Mouse (Mus musculus): ENCODE measurements around the gene Sde2.

The Sde2 gene

DNA sequence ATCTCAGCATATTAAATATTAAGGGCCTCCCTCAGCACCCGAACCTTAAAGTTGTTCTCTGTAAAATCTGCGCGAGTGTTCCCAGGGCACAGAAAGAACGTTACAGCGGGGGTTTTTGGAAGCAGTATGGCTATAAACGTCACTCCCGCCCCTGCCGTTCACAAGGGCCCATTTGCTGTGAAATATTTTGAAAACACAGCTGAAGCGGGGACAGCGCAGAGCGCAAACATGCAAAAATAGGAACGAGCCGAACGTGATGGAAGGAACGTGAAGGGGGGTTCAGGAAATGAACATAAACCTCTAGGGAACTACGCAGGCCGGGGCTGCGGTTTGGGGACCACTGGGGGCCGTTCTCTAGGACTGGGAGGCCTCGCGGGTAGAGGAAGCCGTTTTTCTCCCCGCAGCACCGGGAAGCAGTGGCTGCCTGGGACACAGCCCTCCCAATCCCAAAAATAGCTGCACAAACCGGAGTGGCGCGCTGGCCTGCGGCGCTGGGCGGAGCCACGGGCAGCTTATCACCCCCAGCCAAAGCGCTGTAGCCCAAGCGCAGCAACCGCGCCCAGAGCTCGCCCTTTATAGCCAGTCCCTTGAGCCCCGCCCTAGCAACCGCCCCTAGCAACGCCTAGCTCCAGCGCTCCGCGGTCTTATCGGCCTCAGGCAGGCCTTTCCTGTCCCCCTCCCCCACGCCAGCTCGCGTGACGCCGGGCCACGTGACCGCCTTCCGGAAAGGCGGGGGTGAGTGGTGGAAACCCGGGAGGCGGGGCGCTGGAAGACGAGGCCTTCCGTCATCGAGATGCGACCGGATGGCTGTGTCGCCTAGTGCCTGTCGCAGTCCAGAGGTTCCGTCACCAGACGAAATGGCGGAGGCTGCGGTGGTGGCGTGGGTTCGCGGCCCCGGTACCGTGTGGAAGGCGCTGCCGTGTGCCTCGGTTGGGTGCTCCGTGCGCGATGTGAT is at the start of gene Sde2:
TSS of gene Sde2 (plus strand) at position 812 of the 955 bp plus-strand sequence.
- DNase-seq (ENCODE audit: low spot score) = peak; percentile 100

DNA sequence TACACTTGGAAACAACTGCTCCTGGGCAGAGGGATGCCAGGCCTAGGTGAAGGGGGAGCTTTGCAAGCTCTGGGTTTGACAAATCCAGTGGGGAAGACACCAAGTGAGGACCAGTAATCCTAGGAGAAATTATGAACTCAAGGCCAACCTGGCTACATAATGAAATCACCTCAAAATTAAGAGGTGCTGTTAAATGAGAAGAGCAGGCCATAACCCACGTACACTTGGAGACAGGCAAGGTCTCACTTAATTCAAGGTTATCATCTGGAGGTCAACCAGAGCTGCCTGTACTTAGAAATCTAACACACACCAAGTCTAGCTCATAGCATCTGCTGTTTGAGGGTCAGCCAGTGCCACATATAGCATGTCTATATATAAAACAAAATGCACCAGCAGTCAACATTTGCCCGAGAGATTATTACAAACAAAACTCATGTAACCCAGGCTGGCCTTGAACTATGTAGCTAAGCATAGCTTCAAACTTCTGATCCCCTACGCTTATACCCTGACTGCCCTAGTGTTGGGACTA is 49.4 kb upstream of the Sde2 start:
- DNase-seq (ENCODE audit: low spot score) = no peak

DNA sequence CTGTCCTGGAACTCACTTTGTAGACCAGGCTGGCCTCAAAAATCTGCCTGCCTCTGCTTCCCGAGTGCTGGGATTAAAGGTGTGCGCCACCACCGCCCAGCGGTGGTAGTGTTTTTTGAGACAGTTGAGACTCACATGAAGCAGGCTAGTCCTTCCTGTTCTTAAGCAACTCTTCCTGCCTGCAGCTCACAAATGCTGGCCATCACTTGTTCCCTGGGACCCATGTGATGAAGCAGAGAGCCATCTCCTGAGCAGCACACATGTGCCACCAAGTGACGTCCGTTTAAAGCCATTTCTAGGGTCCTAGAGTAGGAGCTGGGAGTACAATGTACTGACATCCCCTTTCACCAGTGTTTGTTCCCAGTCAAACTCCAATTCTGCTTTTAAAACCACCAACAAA is 47.0 kb upstream of the Sde2 start:
- DNase-seq (ENCODE audit: low spot score) = no peak

DNA sequence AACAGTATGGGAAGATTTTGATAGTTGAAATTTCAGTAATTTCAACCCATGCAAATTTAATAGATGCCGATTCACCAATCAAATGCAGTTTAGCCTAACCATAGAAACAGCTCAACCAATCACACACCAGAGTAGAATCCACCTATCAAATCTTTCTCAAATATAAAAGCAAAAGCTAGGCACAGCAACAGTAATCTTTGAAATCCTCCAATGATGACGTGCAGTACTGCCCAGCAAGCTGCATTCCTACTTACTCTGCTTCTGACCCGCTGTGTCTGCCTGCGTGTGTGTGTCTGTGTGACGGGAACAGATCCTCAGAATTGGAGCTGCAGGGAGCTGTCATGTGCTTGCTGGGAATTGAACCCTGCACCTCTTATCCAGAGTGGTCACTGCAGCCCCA is 42.1 kb upstream of the Sde2 start:
- no peak for DNase-seq (ENCODE audit: low spot score)

DNA sequence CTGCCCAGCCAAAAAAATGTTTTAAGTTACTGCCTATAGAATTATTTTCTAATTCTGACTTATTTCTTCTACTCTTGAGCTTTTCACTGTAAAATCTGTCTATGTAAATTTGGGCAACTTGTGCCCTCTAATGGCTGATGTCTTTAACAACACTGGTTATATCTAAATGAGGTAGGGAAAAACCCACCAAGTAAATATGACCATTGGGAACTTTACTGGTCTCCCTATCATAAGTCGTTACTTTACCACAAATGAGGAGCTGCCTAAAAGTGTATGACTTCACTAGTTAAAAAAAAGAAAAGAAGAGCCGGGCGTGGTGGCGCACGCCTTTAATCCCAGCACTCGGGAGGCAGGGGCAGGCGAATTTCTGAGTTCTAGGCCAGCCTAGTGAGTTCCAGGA is 40.0 kb upstream of the Sde2 start:
- no peak for DNase-seq (ENCODE audit: low spot score)

DNA sequence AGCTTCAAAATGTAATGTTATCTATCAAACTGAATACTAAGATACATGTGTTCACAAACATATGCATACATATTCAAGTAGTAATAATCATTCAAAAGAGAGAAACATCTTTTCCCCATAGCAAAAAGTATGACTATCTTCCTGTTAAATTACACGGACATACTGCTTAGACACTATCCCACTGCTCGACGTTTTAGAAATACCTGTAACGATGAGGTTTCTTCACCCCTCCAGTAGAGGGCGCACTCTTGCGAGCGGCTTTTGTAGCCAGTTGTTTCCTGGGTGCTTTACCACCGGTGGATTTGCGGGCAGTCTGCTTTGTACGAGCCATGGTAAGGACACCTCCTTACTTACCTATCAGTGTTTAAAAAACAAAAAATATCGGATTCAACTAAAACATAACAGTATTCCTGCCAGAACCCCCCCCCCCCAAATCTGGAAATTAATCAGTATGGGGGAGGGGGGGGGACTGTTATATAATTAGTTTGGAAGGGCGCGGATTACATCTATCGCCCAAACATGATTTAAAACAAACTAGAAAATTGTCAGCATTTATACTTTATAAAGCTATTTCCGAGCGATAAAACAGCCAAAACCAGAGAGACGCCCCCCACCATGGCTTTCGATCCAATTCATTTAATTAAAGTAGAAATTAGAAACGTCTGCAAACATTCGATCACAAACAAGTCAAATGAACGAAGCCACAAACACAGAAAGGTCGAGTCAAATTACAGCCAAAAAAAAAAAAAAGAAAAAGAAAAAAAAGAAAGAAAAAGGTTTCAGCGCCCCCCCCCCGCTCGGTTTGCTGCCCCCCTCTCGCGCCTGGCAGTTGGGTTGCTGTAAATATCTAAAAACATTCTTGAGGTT is 39.1 kb upstream of the Sde2 start:
- no peak for DNase-seq (ENCODE audit: low spot score)

DNA sequence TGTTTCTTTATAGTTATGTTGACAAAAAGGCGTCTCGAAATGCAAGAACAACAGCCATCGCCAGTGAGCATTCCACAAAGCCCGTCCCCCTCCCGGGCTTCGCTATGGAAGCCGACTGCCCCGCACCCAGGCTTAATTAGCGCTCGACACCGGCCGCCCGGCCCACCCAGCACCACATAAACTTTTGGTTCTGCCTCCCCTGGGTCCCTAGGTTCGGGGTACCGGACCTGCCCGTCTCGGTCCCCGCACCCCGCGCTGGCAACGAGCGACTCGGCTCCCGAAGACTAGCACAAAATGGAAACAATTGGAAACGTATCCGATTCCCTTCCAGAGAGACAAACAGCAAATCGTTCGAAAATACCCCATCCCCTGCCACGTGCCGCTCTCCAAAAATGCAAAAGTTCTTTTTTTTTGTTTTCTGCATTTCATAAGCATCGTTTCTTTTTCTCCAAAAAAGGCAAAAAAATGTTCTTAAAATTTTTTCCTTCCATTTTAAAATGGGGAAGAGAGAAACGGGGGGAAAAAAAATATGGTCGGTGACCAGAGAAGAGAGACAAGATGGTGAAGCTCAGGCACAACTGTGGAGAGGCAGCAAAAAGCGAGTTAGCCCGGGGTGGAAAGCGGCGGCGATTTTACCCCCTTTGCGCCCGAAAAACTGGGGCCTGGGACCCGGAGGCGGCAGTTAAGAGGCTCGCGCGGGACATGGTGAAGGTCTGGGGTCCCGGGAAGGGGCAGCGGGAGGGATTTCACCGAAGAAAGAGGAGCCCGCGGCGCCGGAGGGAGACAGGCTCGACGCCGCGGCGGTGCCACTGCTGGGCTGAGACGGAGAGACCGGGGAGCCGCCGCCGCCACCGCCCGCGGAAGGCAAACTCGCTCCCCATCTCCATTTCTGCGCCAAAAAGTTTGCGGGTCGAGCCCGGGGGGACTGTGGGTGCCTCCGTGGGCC is 38.2 kb upstream of the Sde2 start:
- DNase-seq (ENCODE audit: low spot score) = peak; percentile 62

DNA sequence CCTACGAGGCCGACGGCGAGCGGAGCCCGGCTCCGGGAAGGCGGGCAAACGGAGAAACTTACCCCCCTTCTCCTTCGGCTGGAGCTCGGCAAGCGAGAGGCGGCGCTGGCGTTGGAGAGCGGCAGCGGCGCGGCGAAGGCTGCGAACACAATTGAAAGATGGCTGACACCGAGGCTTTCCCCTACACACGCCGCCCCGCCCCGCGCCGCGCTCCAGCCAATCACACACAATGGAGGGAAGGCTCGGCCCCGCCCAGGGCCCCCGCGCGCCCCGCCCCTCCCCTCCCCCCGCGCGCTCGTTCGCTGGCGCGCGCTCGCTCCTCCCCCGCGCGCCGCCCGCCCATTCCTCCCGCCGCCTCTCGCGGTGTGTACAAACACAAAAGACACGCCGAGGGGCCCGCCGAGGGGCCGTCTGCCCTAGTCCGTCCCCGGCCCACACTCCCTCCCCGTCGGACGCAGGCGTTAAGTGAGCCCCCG is 37.5 kb upstream of the Sde2 start:
- peak; percentile 97 for DNase-seq (ENCODE audit: low spot score)

DNA sequence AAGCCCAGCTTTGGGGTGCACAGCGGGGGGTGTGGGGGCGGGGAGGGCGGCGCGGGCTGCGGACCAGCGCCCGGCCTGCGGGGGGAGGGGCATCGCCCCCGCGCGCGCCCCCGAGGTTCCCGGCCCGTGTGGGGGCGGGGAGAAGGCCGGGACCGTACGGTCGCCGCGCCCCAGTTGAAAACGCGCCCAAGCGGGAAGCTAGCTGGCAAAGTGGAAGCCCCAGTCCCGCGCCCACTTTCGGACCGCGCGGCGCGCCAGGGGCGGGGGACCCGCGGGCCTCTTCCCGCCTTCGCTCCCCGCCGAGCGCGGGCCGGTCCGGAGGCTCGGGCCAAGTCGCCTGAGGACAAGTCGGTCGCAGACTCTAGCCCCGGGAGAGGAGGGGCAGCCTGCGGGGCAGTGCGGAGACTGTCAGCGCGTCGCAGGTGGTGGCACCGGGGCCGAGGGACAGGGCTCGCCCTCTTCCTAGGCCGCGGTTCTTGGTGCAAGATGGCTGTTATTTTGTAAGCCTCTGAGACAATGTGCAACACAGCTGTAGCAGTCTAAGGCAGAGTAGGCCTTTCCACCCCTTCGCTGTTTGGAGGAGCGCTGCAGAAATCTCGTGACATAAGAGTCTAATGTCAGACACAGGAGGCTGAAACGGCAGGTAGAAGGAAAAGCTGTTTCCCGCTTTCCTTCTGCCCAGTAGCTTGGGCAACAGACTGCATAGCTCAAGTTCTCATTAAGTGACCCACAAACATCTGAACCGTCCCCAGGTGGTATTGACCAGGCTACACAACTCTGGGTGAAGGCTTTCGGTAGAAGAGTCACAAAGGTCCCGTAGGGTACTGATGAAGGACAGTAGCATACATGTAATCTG is 36.8 kb upstream of the Sde2 start, which contains the start of gene H3f3a:
TSS of gene H3f3a (minus strand) at position 59 of the 856 bp plus-strand sequence.
- peak; percentile 76 for DNase-seq (ENCODE audit: low spot score)

DNA sequence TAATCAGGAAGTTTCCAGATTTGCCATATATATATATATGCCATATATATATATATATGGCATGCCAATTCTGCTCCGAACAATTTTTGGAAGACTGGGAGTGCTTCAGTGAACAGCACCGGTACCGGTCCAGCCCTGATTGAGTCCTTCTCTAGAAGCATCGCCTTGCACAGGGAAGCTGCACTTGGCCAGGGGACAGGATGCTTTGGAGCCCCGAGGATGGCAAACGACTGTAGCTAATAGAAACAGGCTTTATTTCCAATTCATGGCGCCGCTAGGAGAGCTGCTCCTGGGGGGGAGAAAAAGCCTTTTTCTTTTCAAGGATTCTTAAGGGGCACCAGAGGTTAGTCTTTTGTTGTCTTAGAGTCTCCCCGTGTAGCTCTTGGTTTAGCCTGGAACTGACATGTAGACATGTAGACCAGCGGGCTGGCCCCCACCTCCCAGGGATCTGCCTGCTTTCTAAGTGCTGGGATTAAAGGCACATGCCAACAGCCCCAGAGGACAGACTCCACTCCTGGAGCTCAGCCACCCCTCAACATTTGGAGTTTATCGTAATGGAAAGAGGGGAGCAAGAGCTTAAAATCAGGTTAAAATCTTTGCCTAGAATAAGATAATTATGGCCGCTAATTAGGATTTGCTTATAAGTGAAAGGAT is 35.4 kb upstream of the Sde2 start:
- no peak for DNase-seq (ENCODE audit: low spot score)

DNA sequence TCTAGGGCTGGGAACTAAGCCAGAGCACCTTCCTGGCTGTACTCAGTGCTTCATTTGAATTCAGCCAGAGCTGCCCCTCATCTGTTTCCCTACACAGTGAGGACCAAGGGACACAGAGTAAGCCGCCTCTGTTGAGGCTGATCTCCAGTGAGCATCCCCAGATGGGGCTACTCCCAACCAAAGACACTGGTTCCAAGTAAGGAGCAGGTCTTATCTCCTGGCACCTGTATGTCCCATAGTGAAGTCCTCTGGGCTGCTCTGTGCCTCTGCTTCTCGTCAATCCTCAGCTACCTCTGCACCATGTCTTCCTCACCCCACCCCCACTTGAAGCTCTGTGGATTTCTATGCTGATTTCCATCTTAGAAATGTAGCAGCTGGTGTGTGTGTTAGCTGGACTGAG is 32.9 kb upstream of the Sde2 start:
- no peak for DNase-seq (ENCODE audit: low spot score)

DNA sequence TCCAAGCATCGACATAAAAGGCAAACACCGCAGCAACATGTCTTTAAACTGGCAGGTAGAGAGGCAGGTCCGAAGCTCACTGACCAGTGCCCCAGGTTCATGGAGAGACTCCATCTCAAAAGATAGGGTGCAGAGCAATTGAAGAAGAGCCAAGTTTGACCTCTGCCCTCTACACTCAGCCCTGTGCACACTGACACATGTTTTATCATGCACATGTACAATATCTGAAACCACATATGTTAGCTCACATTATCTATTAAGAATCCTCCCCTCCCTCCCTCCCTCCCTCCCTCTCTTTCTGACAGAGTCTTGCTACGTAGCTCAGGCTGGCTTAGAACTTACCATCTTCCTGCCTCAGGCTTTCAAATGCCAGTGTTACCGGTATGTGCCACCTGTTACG is 29.8 kb upstream of the Sde2 start:
- no peak for DNase-seq (ENCODE audit: low spot score)

DNA sequence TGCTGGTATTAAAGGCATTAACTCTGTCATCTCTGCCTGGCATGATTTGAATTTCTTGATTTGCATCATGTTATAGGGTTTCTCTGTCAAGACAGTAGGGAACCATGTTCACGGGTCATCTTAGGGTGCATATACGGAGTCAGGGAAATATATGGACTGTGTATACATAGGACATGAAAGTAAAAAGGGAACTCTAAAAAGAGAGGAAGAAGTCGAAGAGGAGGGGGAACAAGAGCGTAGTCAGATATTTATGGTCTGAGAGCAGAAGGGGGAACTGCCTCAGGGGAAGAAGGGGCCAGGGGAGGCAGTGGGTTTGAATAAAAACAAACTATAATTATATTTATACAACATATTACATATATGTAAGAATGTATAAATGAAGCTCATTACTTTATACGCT is 28.7 kb upstream of the Sde2 start:
- no peak for DNase-seq (ENCODE audit: low spot score)

DNA sequence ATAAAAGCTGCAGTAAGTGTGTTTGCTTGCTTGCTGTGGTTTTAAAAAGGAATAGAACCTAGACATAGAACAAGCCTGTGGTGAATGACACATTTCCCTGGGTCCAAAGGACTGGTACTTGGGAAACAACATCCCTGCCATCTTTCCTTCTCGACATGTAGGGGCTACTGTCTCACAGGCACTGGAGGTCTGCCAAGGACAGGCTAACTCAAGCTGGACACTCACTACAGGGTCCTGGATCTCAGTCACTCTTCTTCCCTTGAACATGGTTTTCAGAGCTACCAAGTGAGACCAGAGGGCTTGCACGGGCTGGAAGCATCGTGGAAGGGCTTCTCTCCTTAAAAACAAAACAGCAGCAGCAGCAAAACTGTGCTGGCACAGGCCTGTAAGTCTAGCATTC is 27.2 kb upstream of the Sde2 start:
- DNase-seq (ENCODE audit: low spot score) = no peak

DNA sequence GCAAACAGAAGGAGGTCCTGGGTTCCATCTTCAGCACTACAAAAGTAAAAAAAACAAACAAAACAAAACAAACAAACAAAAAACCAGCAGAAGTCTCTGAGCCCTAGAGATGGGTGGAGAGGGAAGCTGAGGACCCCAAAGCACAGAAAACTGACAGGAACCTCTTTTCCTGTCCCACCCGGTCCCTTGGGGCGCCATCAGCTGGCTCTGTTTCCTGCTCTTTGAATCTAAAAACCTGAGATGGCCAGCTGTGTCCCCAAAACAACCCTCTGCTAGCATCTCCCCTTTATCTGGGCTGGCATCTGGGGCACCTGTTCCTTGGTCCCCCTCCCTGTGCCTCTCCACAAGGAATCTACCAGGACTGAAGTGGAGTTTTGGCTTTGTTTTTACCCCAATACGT is 26.2 kb upstream of the Sde2 start:
- no peak for DNase-seq (ENCODE audit: low spot score)

DNA sequence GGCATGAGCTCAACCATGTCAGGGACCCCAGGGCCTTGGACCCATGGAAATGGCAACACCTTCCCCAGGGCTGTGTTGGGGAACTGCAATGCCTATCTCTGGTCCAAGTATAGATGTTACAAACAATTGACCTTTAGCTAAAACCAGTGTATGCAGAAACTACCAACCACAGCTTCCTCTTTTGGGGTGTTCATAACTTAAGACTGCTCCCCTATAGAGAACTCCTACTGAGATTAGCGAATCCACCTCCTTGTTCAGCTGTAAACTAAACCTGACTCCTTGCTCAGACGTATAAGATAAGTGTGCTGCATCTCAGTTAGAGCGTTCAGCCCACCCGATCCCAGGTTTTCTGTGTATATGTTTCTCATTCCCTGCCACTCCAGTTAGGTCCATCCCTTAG is 24.3 kb upstream of the Sde2 start:
- DNase-seq (ENCODE audit: low spot score) = no peak

DNA sequence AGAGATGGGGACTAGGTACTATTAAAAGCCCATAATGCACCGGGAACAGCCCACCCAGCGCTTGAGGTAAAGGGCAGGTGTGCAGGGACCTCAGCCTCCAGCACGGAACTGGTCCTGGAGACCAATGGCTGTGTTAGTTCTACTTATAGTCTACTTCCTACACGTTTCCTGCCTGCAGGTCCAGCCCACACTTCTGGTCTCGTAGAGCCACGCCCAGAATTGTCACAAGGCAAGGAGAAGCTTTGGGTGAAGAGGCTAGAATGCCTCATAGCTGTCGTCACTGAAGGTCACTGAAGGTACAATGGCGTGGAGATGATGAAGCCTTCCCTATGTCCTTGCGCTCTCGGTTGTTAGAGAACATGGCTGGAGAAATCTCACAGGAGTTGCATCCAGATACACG is 21.2 kb upstream of the Sde2 start:
- no peak for DNase-seq (ENCODE audit: low spot score)

DNA sequence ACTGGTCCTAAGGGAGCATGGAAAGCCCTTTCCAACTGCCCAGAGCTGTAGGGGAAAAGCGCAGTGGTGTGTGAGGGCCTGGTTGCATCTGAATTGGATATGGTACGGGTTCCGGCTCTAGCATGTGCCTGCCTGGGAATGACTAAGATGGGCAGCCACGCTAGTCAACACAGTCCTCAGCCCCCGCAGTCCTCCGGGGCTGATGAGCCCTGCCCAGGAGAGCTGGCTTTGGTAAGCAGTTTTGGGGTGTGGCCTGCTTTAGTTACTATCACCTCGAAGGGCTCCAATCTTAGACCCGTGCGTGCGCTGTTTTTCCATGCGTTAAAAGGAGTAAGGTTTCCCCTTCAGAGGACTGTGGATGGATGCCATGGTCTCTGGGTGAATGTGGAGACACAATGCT is 20.8 kb upstream of the Sde2 start:
- no peak for DNase-seq (ENCODE audit: low spot score)

DNA sequence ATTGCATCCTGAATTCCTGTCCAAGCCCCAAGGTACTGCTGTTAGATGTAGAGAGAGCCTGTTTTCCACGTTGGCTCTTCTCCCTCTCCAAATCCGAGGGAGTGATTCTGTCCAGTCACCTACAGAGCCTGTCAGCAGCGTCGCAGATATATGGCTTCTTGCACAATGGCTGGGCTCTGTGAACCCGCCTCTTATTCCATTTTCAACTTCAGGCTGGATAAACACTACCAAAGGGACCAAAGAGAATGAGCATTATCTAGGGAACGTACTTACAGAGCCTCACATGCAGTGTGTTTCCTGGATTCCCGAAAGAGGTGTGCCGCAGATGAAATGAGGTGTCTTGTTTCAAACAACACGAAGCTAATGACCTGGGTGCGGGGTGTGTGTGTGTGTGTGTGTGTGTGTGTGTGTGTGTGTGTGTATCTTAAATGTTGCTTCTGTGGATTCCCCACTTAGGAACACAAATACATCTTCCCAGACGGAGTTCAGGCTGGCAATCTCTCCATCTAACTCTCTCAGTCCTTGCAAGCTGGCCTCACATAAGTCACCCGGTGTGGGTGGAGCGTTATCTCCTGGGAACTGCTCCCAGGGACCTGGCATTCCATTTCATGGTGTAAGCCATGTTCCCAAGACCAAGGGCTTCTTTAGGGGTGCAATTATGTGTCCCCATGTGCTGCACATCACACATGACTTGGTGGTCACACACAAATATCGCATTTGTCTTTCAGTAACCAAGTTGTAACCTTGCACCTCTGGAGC is 20.2 kb upstream of the Sde2 start:
- no peak for DNase-seq (ENCODE audit: low spot score)
